Mouse (Mus musculus) frontal cortex, postnatal 14 days (tissue): ENCODE results near the gene Kdelr2.

Source experiments
- DNase-seq, 2 experiments: peaks; one replicate each; pipeline ENCODE4 v3.0.0; 2022; ENCODE audit warnings: low spot score in 2 of 2

The Kdelr2 gene

DNA sequence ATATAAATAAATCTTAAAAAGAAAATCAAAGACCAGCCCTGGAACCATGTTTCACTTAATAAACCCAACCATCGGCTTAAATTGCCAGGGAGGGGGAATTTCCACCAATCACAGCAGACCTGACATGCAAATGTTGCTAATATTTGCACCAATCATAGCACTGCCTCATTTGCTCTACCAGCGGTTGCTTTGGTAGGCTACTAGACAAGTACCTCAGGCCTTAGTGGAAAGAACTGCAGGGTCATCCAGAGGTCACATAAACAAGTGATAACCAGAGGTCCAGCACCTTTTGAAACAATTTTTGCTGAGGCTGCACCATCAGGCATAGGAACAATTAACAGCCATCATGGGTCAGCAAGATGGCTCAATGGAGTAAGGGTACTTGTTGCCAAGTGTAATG, 2.1 kb upstream of the Kdelr2 start:
- no peak for DNase-seq

GRCm38 (mm10) chr5:143404148-143404930, 701 bp downstream of the Kdelr2 start:
- DNase-seq: no peak

GRCm38 (mm10) chr5:143405200-143405599, 1.6 kb downstream of the Kdelr2 start:
- DNase-seq: no peak

GRCm38 (mm10) chr5:143406548-143406947, 2.9 kb downstream of the Kdelr2 start:
- no peak for DNase-seq

DNA sequence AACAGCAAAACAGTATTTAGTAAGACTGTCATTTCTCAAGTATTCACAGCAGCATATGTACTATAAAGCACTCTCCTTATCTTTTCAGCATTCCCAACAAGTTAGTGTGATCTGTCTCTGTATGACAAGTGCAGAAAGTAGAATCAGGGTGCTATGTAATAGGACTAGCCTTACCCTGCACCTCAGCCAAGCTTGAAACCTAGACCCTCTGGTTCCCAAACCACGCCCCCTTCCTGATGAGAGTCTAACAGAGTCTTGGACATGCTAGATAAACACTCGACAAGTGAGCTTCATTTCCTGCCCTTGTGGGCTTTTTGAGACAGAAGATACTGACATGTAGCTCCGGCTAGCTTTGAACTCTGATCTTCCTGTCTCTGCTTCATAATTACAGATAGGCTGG, 5.6 kb downstream of the Kdelr2 start:
- DNase-seq: no peak

GRCm38 (mm10) chr5:143410841-143411395, 7.3 kb downstream of the Kdelr2 start:
- peak in 1 of 2 experiments; percentile 14 for DNase-seq

DNA sequence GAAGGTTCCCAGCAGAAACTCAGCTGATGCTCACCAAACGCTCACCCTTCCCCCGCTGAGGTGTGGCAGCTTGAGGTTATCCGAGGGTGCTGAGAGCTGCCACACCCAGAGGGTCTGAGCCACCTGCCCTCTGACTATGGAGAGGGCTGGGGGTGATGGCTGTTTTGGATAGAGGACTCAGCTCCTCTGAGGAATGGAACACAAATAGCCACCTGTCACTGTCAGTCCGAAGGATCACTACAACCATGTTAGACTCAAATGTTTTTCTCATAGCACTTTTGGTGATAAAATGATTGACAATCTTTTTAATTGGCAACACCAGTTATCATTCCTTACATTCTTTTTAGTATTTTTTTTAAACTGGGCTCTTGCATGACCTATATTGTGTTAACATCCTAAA, 17.8 kb downstream of the Kdelr2 start:
- no peak for DNase-seq

- DNase-seq: no peak
These were observed 19.4 kb downstream of the Kdelr2 start for GRCm38 (mm10) chr5:143422990-143423389.

- peak in 1 of 2 experiments; percentile 20 for DNase-seq
These were observed 20.4 kb downstream of the Kdelr2 start for GRCm38 (mm10) chr5:143423899-143424519.

DNA sequence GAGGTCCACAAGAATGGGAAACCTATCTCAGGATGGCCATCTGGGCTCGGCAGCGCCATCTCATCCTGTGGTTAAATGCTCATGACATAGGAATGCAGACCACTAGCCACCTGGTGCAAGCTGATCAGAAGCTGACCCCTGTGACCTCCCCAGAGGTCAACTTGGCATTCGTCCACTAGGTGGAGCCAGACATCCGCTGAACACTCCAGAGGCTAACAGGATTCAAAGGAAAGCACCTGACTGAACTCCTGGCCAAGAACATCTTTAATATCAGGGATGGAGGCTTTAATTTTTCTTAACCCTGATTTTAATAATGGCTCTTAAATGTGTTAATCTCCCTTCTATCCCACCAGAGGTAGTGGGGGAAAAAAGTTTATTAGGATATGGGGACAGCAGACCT, 30.8 kb downstream of the Kdelr2 start:
- peak in 1 of 2 experiments; percentile 16 for DNase-seq

DNA sequence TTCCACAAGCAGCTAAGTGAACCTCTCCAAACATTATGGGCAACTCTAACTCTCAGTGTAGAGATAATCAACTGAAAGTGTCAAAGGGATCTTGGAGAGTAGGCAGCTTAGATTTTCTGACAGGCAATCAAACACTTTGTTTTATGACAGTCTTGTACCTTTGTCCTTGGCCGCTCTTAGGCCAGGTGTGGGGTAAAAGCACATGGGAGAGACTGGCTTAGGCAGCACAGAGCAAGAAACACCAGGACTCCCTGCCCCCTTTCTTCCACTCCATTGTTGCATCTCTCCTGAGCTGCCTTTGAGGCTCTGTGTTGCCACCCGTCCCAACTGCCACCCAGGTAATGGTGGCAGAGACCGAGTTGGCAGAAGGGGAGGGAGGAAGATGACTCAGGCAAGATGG, 37.7 kb downstream of the Kdelr2 start:
- DNase-seq: no peak

DNA sequence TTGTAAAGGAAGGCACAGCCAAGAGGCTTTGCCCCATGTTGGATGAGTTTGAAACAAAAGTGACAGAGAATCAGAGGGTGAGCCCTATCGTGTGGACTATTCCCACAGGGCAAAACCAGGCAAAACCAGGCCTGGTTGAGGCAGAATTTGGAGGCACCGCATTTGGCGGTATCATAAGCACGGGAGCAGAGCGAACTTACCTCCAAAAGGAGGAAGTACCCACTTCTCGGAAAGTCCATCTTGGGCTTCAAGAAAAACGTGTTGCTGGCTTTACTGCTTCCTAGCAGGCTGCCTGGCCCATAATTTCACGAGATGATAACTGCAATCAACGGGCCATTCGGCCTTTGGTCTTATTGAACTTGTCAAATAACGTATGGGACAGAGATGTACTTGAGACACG, 38.1 kb downstream of the Kdelr2 start:
- DNase-seq: no peak

- no peak for DNase-seq
These were observed 60.0 kb downstream of the Kdelr2 start for GRCm38 (mm10) chr5:143463671-143464070.

- DNase-seq: peak; percentile 81 to 82
These were observed 60.6 kb downstream of the Kdelr2 start, which contains the start of gene Daglb for GRCm38 (mm10) chr5:143464100-143464756. TSS of gene Daglb (plus strand) at chr5:143464584.

DNA sequence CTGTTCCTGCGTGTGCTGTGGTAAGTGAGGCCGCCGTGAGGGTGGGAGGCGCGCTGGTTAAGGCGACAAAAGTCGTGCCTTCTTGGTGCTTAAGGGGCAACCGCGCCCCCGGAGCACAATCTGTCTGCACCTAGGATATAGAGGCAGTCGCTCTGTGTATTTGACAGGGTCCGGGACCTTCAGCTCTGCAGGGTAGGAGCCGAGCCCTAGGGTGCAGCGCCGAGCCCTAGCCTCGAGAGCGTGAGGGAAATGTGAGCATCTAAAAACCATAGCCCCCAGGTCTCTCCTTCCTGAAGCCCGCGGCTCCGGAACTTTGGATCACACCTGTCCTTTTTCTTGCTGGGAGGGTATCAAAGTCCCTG, 61.1 kb downstream of the Kdelr2 start:
- no peak for DNase-seq

DNA sequence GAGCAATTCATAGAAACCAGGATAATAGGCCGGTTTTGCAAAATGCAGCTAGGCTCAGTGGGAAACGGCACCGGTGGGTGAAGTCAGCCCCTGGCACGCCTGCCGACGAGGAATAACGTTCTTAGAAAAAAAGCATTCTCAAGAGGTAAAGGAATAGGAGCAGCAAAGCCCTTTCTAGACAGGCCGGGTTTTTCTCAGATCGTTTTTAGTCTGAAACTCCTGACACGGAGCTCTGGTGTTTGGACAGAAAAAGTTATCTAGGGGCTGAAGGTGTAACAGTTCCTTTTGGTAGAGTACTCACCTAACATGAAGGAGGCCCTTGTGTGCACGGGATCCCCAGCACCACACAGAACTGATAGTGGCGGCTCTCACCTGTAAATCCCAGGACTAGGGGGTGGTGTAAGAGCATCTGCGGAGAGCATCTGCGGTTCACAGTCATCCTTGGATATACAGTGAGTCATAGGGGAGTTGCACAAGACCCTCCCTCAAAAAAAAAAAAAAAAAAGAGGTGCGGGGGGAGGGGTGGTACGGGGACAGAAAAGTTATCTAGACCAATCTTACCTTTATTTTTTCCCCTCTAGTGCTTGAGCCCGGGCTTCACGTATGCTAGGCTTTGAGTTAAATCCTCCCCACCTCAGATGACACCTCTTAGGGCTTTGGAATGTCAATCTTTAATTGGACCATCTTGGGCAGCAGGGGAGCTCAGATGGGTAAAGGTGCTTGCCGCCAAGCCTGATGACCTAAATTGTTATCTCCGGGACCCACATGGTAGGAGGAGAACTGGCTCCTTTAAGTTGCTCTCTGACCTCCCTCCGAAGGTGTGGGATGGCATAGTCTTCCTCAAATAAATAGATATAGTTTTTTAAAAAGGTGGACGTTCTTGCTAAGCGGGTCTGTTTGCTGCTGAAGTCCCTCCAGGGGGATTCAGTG, 61.8 kb downstream of the Kdelr2 start:
- DNase-seq: no peak

DNA sequence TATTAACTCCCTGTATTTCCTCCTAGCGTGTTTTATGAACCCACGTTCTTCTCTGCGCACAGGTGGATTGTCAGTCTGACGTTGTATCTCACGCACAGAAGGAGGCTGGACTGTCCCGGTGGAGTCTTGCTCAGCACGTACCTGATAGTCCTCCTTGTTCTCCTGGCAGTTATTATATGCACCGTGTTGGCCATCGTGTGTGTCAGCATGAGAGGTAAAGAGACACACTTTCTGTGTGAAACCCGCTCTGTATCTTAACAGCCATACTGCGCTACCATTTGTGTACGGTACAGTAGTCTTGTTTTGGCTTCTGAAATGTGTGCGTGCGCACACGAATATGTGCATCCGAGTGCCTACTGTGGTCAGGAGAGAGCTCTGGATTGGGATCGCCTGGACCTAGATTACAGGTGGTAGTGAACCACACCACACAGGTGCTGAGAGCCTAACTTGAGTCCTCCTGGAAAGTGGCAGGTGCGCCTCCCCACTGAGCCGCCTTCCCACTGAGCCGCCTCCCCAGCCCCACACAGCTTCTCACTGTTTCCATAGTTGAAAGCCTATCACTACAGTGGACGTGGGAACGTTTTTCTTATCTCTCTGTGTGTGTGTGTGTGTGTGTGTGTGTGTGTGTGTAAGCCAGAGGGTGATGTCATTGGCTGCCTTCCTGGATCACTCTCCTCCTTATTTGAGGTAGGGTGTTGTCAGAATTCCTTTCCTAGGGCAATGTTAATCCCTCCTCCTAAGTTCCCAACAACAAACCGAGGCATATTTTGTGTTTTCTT, 63.4 kb downstream of the Kdelr2 start:
- DNase-seq: no peak

DNA sequence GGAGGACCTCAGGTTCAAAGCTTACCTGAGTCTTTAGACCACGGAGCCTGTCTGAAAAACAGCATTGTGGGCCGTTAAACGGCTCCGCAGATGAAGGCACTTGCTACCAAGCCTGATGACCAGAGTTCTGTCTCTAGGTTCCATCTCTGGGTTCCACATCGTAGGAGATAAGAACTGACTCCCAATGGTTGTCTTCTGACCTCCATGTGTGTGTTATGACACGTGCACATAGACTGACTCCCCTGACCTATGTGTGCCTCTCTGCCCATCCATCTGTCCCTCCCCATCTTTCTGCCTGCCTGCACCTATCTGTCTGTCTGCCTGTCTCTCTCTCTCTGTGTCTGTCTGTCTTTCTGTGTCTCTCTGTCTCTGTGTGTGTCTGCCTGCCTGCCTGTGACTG, 64.3 kb downstream of the Kdelr2 start:
- no peak for DNase-seq

GRCm38 (mm10) chr5:143469628-143470027, 66.0 kb downstream of the Kdelr2 start:
- DNase-seq: no peak

- peak; percentile 43 to 57 for DNase-seq
These were observed 67.0 kb downstream of the Kdelr2 start for GRCm38 (mm10) chr5:143470421-143471164.
